Mouse (Mus musculus) megakaryocyte, embryonic 14.5 days (primary cell): Measurements from ENCODE around the gene Gm1043.

Source experiments
- FLI1 ChIP-seq: IDR thresholded peaks from 2 replicates; pipeline ENCODE4 v1.6.1; 2012; ENCODE audit warnings: low read length, inconsistent platforms, mixed read lengths
- GATA1 ChIP-seq: IDR thresholded peaks from 3 replicates; pipeline ENCODE4 v1.6.1; 2012; ENCODE audit warnings: mixed read lengths, low read length, inconsistent platforms, borderline replicate concordance

GRCm38 (mm10) chr5:37094941-37095340 lies 9.8 kb downstream of the Gm1043 start:
- no peak for TF ChIP-seq GATA1
- TF ChIP-seq FLI1 = no peak
